Mouse (Mus musculus): ENCODE results near the gene Myom1. TPM values are rescaled to one million over a fixed set of nuclear protein-coding genes. Genes with fewer than 3 reads are reported as not detected.

The Myom1 gene
- total RNA-seq, 2 experiments from 2014 or later: 1.8 to 2.1 TPM

GRCm38 (mm10) chr17:71010646-71011242 is 8.3 kb downstream of the Myom1 start:
- intact Hi-C loops (cut with DNase I): no loop called here
- DNase-seq: no peak

- intact Hi-C loops (cut with DNase I): no loop called here
- DNase-seq: no peak
Measured at GRCm38 (mm10) chr17:71011931-71012662, 9.7 kb downstream of the Myom1 start.

- intact Hi-C loops (cut with DNase I): no loop called here
- DNase-seq: no peak
Measured at GRCm38 (mm10) chr17:71013105-71013504, 10.7 kb downstream of the Myom1 start.

GRCm38 (mm10) chr17:71014911-71015310 is 12.5 kb downstream of the Myom1 start:
- intact Hi-C loops (cut with DNase I): no loop called here

GRCm38 (mm10) chr17:71017457-71017998 is 15.1 kb downstream of the Myom1 start:
- intact Hi-C loops (cut with DNase I): no loop called here
- no peak for DNase-seq

More at GRCm38 (mm10) chr17:71014911-71015310, 12.5 kb downstream of the Myom1 start:
- no peak for DNase-seq

GRCm38 (mm10) chr17:71018151-71018550 is 15.7 kb downstream of the Myom1 start:
- intact Hi-C loops (cut with DNase I): no loop called here
- no peak for DNase-seq

GRCm38 (mm10) chr17:71018616-71019308 is 16.3 kb downstream of the Myom1 start:
- no peak for DNase-seq
- intact Hi-C loops (cut with DNase I): no loop called here

- intact Hi-C loops (cut with DNase I): no loop called here
- no peak for DNase-seq
Measured at GRCm38 (mm10) chr17:71019309-71019655, 16.8 kb downstream of the Myom1 start.

GRCm38 (mm10) chr17:71019860-71020259 is 17.4 kb downstream of the Myom1 start:
- no peak for DNase-seq
- intact Hi-C loops (cut with DNase I): no loop called here

- intact Hi-C loops (cut with DNase I): no loop called here
Measured at GRCm38 (mm10) chr17:71022841-71023240, 20.4 kb downstream of the Myom1 start.

GRCm38 (mm10) chr17:71024071-71024470 is 21.6 kb downstream of the Myom1 start:
- no peak for DNase-seq

More at GRCm38 (mm10) chr17:71022841-71023240, 20.4 kb downstream of the Myom1 start:
- DNase-seq: no peak

GRCm38 (mm10) chr17:71025922-71026321 is 23.5 kb downstream of the Myom1 start:
- intact Hi-C loops (cut with DNase I): no loop called here
- no peak for DNase-seq

More at GRCm38 (mm10) chr17:71024071-71024470, 21.6 kb downstream of the Myom1 start:
- intact Hi-C loops (cut with DNase I): no loop called here

- intact Hi-C loops (cut with DNase I): no loop called here
- no peak for DNase-seq
Measured at GRCm38 (mm10) chr17:71027186-71027585, 24.8 kb downstream of the Myom1 start.

- no peak for DNase-seq
- intact Hi-C loops (cut with DNase I): no loop called here
Measured at GRCm38 (mm10) chr17:71032719-71033118, 30.3 kb downstream of the Myom1 start.

- intact Hi-C loops (cut with DNase I): no loop called here
Measured at GRCm38 (mm10) chr17:71034472-71034871, 32.0 kb downstream of the Myom1 start.

GRCm38 (mm10) chr17:71037188-71037587 is 34.8 kb downstream of the Myom1 start:
- DNase-seq: no peak
- intact Hi-C loops (cut with DNase I): no loop called here

More at GRCm38 (mm10) chr17:71034472-71034871, 32.0 kb downstream of the Myom1 start:
- no peak for DNase-seq

- no peak for DNase-seq
- intact Hi-C loops (cut with DNase I): no loop called here
Measured at GRCm38 (mm10) chr17:71038812-71039211, 36.4 kb downstream of the Myom1 start.

- no peak for DNase-seq
- intact Hi-C loops (cut with DNase I): no loop called here
Measured at GRCm38 (mm10) chr17:71039851-71040581, 37.6 kb downstream of the Myom1 start.

- no peak for DNase-seq
- intact Hi-C loops (cut with DNase I): no loop called here
Measured at GRCm38 (mm10) chr17:71040582-71040880, 38.1 kb downstream of the Myom1 start.

GRCm38 (mm10) chr17:71042645-71043044 is 40.2 kb downstream of the Myom1 start:
- no peak for DNase-seq
- intact Hi-C loops (cut with DNase I): no loop called here

- DNase-seq: no peak
- intact Hi-C loops (cut with DNase I): no loop called here
Measured at GRCm38 (mm10) chr17:71045591-71045990, 43.2 kb downstream of the Myom1 start.

Measured in left cerebral cortex, postnatal 4 days (tissue).